Mouse (Mus musculus) MEL (cell line): ENCODE results near the gene Stat2. TPM values are rescaled to one million over a fixed set of nuclear protein-coding genes. Genes with fewer than 3 reads are reported as not detected.
A peak's percentile ranks its signal among the peaks of the same experiment; 100 is the strongest.

Experiments
- DNase-seq: peaks from one replicate; pipeline ENCODE4 v3.0.0; 2011; ENCODE audit warnings: low read depth, low spot score
- H3K27ac ChIP-seq: 2 replicates; pipeline ENCODE4 v1.5.1; 2012; ENCODE audit warnings: low read depth, mild to moderate bottlenecking, control low read depth, low read length, moderate library complexity; ENCODE audit not compliant: control insufficient read depth
- H3K27me3 ChIP-seq, 2 experiments: fragments of 150-350 bp in 1 of 2; sonication (generic) in 1 of 2; 2 replicates each; pipeline ENCODE4 v1.6.1; 2012; ENCODE audit warnings: low read length in 2 of 2, mild to moderate bottlenecking in 2 of 2, improper control_type of control experiment in 1 of 2, moderate library complexity in 1 of 2; ENCODE audit not compliant: insufficient read depth in 2 of 2, control insufficient read depth in 1 of 2
- H3K36me3 ChIP-seq, 2 experiments: 2 replicates each; pipeline ENCODE4 v1.6.1; 2012 to 2014; ENCODE audit warnings: low read length in 2 of 2, improper control_type of control experiment in 1 of 2, inconsistent platforms in 1 of 2, mild to moderate bottlenecking in 1 of 2; ENCODE audit not compliant: insufficient read depth in 2 of 2, control insufficient read depth in 1 of 2
- H3K4me1 ChIP-seq, 2 experiments: fragments of 150-350 bp in 1 of 2; sonication (generic) in 1 of 2; 2 replicates each; pipeline ENCODE4 v1.6.1; 2012; ENCODE audit warnings: low read length in 2 of 2, improper control_type of control experiment in 1 of 2, mild to moderate bottlenecking in 1 of 2; ENCODE audit not compliant: insufficient read depth in 2 of 2, control insufficient read depth in 1 of 2
- H3K4me3 ChIP-seq, 2 experiments: fragments of 150-350 bp in 1 of 2; sonication (generic) in 1 of 2; 2 replicates each; pipeline ENCODE4 v1.5.1; 2012; ENCODE audit warnings: low read depth in 2 of 2, low read length in 2 of 2, mild to moderate bottlenecking in 2 of 2, moderate library complexity in 2 of 2, control low read depth in 1 of 2, improper control_type of control experiment in 1 of 2; ENCODE audit not compliant: control insufficient read depth in 1 of 2, insufficient read depth in 1 of 2
- H3K79me2 ChIP-seq: 2 replicates; pipeline ENCODE4 v1.6.1; 2012; ENCODE audit warnings: mild to moderate bottlenecking, low read length, moderate library complexity; ENCODE audit not compliant: control insufficient read depth, poor library complexity, insufficient read depth
- H3K9ac ChIP-seq: 2 replicates; pipeline ENCODE4 v1.6.1; 2012; ENCODE audit warnings: low read depth, mild to moderate bottlenecking, control low read depth, low read length, moderate library complexity; ENCODE audit not compliant: control insufficient read depth, poor library complexity, severe bottlenecking
- H3K9me3 ChIP-seq: fragments of 150-350 bp; sonication (generic); replicated peaks from 2 replicates; pipeline ENCODE4 v1.6.1; 2012; ENCODE audit warnings: mild to moderate bottlenecking, low read length, improper control_type of control experiment, moderate library complexity; ENCODE audit not compliant: insufficient read depth
- BHLHE40 ChIP-seq: IDR thresholded peaks from 2 replicates; pipeline ENCODE4 v1.6.1; 2012; ENCODE audit warnings: low read depth, mild to moderate bottlenecking, inconsistent platforms, low read length, improper control_type of control experiment, borderline replicate concordance
- CHD1 ChIP-seq: IDR thresholded peaks from 2 replicates; pipeline ENCODE4 v1.6.1; 2012; ENCODE audit warnings: low read depth, mild to moderate bottlenecking, inconsistent platforms, low read length, improper control_type of control experiment
- CHD2 ChIP-seq: IDR thresholded peaks from 2 replicates; pipeline ENCODE4 v1.6.1; 2011; ENCODE audit warnings: low read length, improper control_type of control experiment
- CTCF ChIP-seq, 3 experiments: IDR thresholded peaks in 2 of 3; conservative IDR thresholded peaks in 1 of 3; 2 replicates each; pipeline ENCODE4 v1.5.1; 2011 to 2012; ENCODE audit warnings: low read length in 3 of 3, low read depth in 2 of 3, mild to moderate bottlenecking in 2 of 3, improper control_type of control experiment in 1 of 3, inconsistent platforms in 1 of 3, mixed read lengths in 1 of 3, moderate library complexity in 1 of 3; ENCODE audit not compliant: control insufficient read depth in 1 of 3, insufficient read depth in 1 of 3, poor library complexity in 1 of 3, severe bottlenecking in 1 of 3
- E2F4 ChIP-seq: IDR thresholded peaks from 2 replicates; pipeline ENCODE4 v1.6.1; 2011; ENCODE audit warnings: low read depth, low read length, improper control_type of control experiment, borderline replicate concordance
- ELF1 ChIP-seq: IDR thresholded peaks from 2 replicates; pipeline ENCODE4 v1.6.1; 2014; ENCODE audit warnings: low read depth, mild to moderate bottlenecking, inconsistent platforms, low read length, improper control_type of control experiment, moderate library complexity
- EP300 ChIP-seq, 2 experiments: IDR thresholded peaks; 2 replicates each; pipeline ENCODE4 v1.6.1; 2011; ENCODE audit warnings: improper control_type of control experiment in 2 of 2, low read length in 2 of 2, low read depth in 1 of 2, mild to moderate bottlenecking in 1 of 2
- ETS1 ChIP-seq: IDR thresholded peaks from 2 replicates; pipeline ENCODE4 v1.6.1; 2012; ENCODE audit warnings: low read depth, mild to moderate bottlenecking, inconsistent platforms, low read length, improper control_type of control experiment, moderate library complexity
- GABPA ChIP-seq: IDR thresholded peaks from 2 replicates; pipeline ENCODE4 v1.6.1; 2012; ENCODE audit warnings: low read depth, mild to moderate bottlenecking, inconsistent platforms, low read length, improper control_type of control experiment, moderate library complexity
- GATA1 ChIP-seq: IDR thresholded peaks from 2 replicates; pipeline ENCODE4 v1.6.1; 2011; ENCODE audit warnings: low read depth, low read length, improper control_type of control experiment
- HCFC1 ChIP-seq: IDR thresholded peaks from 2 replicates; pipeline ENCODE4 v1.6.1; 2012; ENCODE audit warnings: low read depth, mild to moderate bottlenecking, inconsistent platforms, low read length, improper control_type of control experiment, moderate library complexity
- KAT2A ChIP-seq: conservative IDR thresholded peaks from 2 replicates; pipeline ENCODE4 v1.6.1; 2012; ENCODE audit warnings: low read depth, low read length, improper control_type of control experiment, inconsistent platforms
- MAX ChIP-seq: IDR thresholded peaks from 2 replicates; pipeline ENCODE4 v1.6.1; 2011; ENCODE audit warnings: low read length, improper control_type of control experiment
- MAZ ChIP-seq: IDR thresholded peaks from 2 replicates; pipeline ENCODE4 v1.6.1; 2012; ENCODE audit warnings: low read depth, mild to moderate bottlenecking, inconsistent platforms, low read length, improper control_type of control experiment
- MEF2A ChIP-seq: IDR thresholded peaks from 2 replicates; pipeline ENCODE4 v1.6.1; 2014; ENCODE audit warnings: low read depth, mild to moderate bottlenecking, inconsistent platforms, low read length, improper control_type of control experiment; ENCODE audit not compliant: poor library complexity, insufficient replicate concordance, severe bottlenecking; ENCODE audit errors: extremely low read depth
- MXI1 ChIP-seq: IDR thresholded peaks from 2 replicates; pipeline ENCODE4 v1.6.1; 2011; ENCODE audit warnings: mild to moderate bottlenecking, low read depth, low read length, improper control_type of control experiment
- MYC ChIP-seq: IDR thresholded peaks from 2 replicates; pipeline ENCODE4 v1.6.1; 2011; ENCODE audit warnings: low read depth, mild to moderate bottlenecking, low read length, improper control_type of control experiment, moderate library complexity
- NELFE ChIP-seq: IDR thresholded peaks from 2 replicates; pipeline ENCODE4 v1.6.1; 2011; ENCODE audit warnings: low read depth, low read length, improper control_type of control experiment
- POLR2A ChIP-seq, 2 experiments: IDR thresholded peaks; 2 replicates each; pipeline ENCODE4 v1.6.1; 2011 to 2012; ENCODE audit warnings: low read length in 2 of 2, mild to moderate bottlenecking in 2 of 2, control low read depth in 1 of 2, improper control_type of control experiment in 1 of 2, low read depth in 1 of 2, moderate library complexity in 1 of 2; ENCODE audit not compliant: control insufficient read depth in 1 of 2, insufficient read depth in 1 of 2, poor library complexity in 1 of 2
- POLR2AphosphoS2 ChIP-seq: IDR thresholded peaks from 2 replicates; pipeline ENCODE4 v1.6.1; 2011; ENCODE audit warnings: low read length, improper control_type of control experiment
- POLR2AphosphoS5 ChIP-seq: IDR thresholded peaks from 2 replicates; pipeline ENCODE4 v1.6.1; 2012; ENCODE audit warnings: low read depth, borderline replicate concordance, mild to moderate bottlenecking, inconsistent platforms, low read length, moderate library complexity, mixed read lengths
- RCOR1 ChIP-seq: IDR thresholded peaks from 2 replicates; pipeline ENCODE4 v1.6.1; 2012; ENCODE audit warnings: low read depth, mild to moderate bottlenecking, inconsistent platforms, low read length, improper control_type of control experiment
- SIN3A ChIP-seq: IDR thresholded peaks from 2 replicates; pipeline ENCODE4 v1.6.1; 2012; ENCODE audit warnings: low read length, improper control_type of control experiment, inconsistent platforms
- TAL1 ChIP-seq: IDR thresholded peaks from 2 replicates; pipeline ENCODE4 v1.6.1; 2012; ENCODE audit warnings: mild to moderate bottlenecking, inconsistent platforms, low read length, moderate library complexity, mixed read lengths
- TCF12 ChIP-seq: IDR thresholded peaks from 2 replicates; pipeline ENCODE4 v1.6.1; 2014; ENCODE audit warnings: low read depth, mild to moderate bottlenecking, inconsistent platforms, low read length, improper control_type of control experiment, moderate library complexity
- USF1 ChIP-seq: IDR thresholded peaks from 2 replicates; pipeline ENCODE4 v1.6.1; 2014; ENCODE audit warnings: low read depth, mild to moderate bottlenecking, inconsistent platforms, low read length, improper control_type of control experiment, moderate library complexity
- USF2 ChIP-seq, 2 experiments: IDR thresholded peaks; 2 replicates each; pipeline ENCODE4 v1.6.1; 2011 to 2012; ENCODE audit warnings: improper control_type of control experiment in 2 of 2, low read length in 2 of 2, borderline replicate concordance in 1 of 2, inconsistent platforms in 1 of 2, low read depth in 1 of 2, mild to moderate bottlenecking in 1 of 2; ENCODE audit not compliant: insufficient read depth in 1 of 2
- ZC3H11A ChIP-seq: IDR thresholded peaks from 2 replicates; pipeline ENCODE4 v1.6.1; 2012; ENCODE audit warnings: low read depth, mild to moderate bottlenecking, inconsistent platforms, low read length, improper control_type of control experiment
- ZKSCAN1 ChIP-seq: IDR thresholded peaks from 2 replicates; pipeline ENCODE4 v1.6.1; 2012; ENCODE audit warnings: low read depth, mild to moderate bottlenecking, inconsistent platforms, low read length, improper control_type of control experiment, moderate library complexity
- polyA plus RNA-seq, 2 experiments: library from polyadenylated mRNA; stranded (reverse) in 1 of 2; unstranded in 1 of 2; fragments of >175 nt in 1 of 2; fragments of >200 nt in 1 of 2; gene quantifications; 2 replicates each; pipeline versions ENCODE4 v1.2.1 to v1.2.4; 2012; ENCODE audit warnings: low replicate concordance in 2 of 2, low read depth in 1 of 2; ENCODE audit not compliant: insufficient read length in 2 of 2, insufficient read depth in 1 of 2, missing spikeins in 1 of 2
- total RNA-seq: library from RNA; depleted of rRNA; stranded (reverse); fragments of 300-350 nt; gene quantifications from 2 replicates; pipeline ENCODE4 v1.2.3, GENCODE M21; 2012

The Stat2 gene
- total and polyA plus RNA-seq, 3 experiments, result 3.6 to 6.6 TPM; not detected in 1

DNA sequence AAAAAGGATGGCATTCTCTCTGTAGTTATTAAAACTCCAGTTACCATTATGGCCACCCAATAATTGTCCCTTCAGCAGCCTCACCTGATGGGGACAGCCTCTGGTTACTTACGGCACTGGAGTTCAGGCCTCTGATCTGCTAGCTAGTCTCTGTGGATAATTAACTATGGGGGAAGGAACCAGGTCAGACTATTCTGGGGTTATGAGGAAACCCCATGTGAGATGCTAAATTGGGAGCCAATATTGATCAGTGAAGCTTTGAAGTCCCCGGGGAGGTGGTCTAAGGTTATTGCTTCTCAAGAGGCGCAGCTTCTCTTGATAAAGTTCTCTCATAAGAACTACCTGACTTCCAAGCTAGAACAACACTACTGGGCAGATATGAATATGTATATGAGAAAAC lies 65.8 kb downstream of the Stat2 start:
- TF ChIP-seq NELFE (no peak), KAT2A (0 out of 2 replicates have a peak, but pooled peaks have one; percentile 14), POLR2A (IDR thresholded peaks at IDR 0.05; ENCODE audit: control insufficient read depth in 1 of 2, insufficient read depth in 1 of 2, low read depth in 1 of 2, low read length in 2 of 2, poor library complexity in 1 of 2) (no peak), CHD2 (no peak)
- TF ChIP-seq, all 39 proteins: peak for 1
- H3K9me3 ChIP-seq, result no peaks in the 10 kb centered on the region
- no peaks in the 10 kb centered on the region for H3K27me3 ChIP-seq
- peak overlapping the region; percentile 98 for H3K27ac ChIP-seq
- H3K79me2 ChIP-seq, result peaks cover 34% of the 10 kb centered on the region
- H3K36me3 ChIP-seq, result peaks cover 4 to 55% of the 10 kb centered on the region in 2 experiments; a peak in 3 of 4 replicates
- H3K4me3 ChIP-seq, result peak overlapping the region in 1 of 2 experiments; percentile 58; a peak in 1 of 4 replicates
- no peak for DNase-seq
- H3K9ac ChIP-seq, result peak overlapping the region; percentile 54
- H3K4me1 ChIP-seq, result peaks cover 16 to 45% of the 10 kb centered on the region in 2 experiments

DNA sequence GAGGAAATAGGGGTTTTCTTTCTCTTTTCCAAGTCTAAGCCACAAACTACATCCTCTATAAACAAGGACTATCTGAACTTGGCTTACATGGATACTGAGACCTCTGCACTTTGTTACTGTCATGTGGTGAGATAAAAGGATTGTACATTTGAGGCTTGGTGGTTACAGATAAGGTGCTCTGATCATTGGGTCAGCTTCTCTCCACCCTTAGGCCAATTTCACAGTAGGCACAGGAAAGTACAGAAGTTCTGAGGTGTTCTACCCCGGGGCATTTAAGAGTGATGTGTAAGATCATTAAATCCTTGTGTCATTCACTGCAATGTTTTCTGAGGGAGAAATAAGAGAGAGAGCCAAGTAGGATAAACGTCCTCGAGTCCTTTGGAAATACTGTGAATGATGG lies 66.2 kb downstream of the Stat2 start:
- H3K36me3 ChIP-seq, result peaks cover 4 to 57% of the 10 kb centered on the region in 2 experiments; a peak in 3 of 4 replicates
- no peaks in the 10 kb centered on the region for H3K9me3 ChIP-seq
- H3K79me2 ChIP-seq, result peaks cover 38% of the 10 kb centered on the region
- peaks cover 18 to 46% of the 10 kb centered on the region in 2 experiments for H3K4me1 ChIP-seq
- H3K9ac ChIP-seq, result peak overlapping the region; percentile 82
- TF ChIP-seq ZC3H11A (no peak), CTCF (IDR thresholded peaks at IDR 0.05 in 2 of 3, conservative IDR thresholded peaks at IDR 0.05 in 1 of 3; ENCODE audit: control insufficient read depth in 1 of 3, insufficient read depth in 1 of 3, low read depth in 2 of 3, low read length in 3 of 3, poor library complexity in 1 of 3, severe bottlenecking in 1 of 3) (no peak), RCOR1 (peak; percentile 76), MAZ (no peak), EP300 (IDR thresholded peaks at IDR 0.05; ENCODE audit: low read depth in 1 of 2, low read length in 2 of 2) (peak; percentile 77 to 83), CHD2 (no peak), CHD1 (no peak), HCFC1 (no peak), POLR2AphosphoS5 (no peak), POLR2A (IDR thresholded peaks at IDR 0.05; ENCODE audit: control insufficient read depth in 1 of 2, insufficient read depth in 1 of 2, low read depth in 1 of 2, low read length in 2 of 2, poor library complexity in 1 of 2) (no peak), MEF2A (no peak), TCF12 (peak; percentile 77), BHLHE40 (peak; percentile 22; the same call in 1 of the 2 replicates), POLR2AphosphoS2 (no peak; the same call in 1 of the 2 replicates), MXI1 (0 out of 2 replicates have a peak, but pooled peaks have one; percentile 22), MYC (no peak), ZKSCAN1 (no peak), TAL1 (peak; percentile 69), E2F4 (no peak), KAT2A (0 out of 2 replicates have a peak, but pooled peaks have one; percentile 5), GABPA (no peak), GATA1 (peak; percentile 88), USF2 (IDR thresholded peaks at IDR 0.05; ENCODE audit: borderline replicate concordance in 1 of 2, insufficient read depth in 1 of 2, low read depth in 1 of 2, low read length in 2 of 2) (no peak), USF1 (peak; percentile 58; the same call in 1 of the 2 replicates), SIN3A (peak; percentile 56), NELFE (no peak), ETS1 (peak; percentile 72), ELF1 (no peak), MAX (no peak; the same call in 1 of the 2 replicates)
- peak overlapping the region; percentile 58 to 73 for H3K4me3 ChIP-seq
- H3K27me3 ChIP-seq, result no peaks in the 10 kb centered on the region
- DNase-seq, result peak; percentile 64
- H3K27ac ChIP-seq, result peak overlapping the region; percentile 98
